In the genomic region with DNA sequence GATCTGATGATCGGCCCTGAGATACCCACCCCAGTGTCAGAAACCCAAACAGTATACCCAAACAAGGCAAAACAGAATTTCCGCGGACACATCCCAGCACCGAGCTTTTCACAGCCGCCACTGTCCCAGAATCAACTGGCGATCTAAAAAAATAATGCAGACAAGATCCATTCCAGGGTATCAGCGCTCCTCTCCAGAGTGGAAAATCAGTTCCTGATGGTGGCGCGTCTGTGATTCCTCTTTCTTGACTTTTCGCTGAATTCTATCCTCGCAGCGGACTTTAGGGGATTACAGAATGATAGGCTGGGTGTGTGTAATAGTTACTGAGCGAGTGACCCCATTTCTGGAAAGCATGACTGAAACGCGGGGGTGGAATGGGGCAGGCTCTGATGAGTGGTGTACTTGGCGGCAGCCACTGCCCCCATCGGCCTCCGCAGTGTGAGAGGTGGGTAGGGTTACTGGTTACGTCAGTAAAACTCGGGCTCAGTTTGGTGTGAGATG, we compare ENCODE assay signal across 8 mouse cellular contexts. TPM values are rescaled to one million over a fixed set of nuclear protein-coding genes. Genes with fewer than 3 reads are reported as not detected.
DNase-seq lines count a peak whose midpoint lies in the region; ATAC-seq and TF ChIP-seq lines count a peak whose summit lies in the region.

No protein-coding gene starts in this region.

- peak; percentile 34 for TF ChIP-seq POLR2A in myocyte (IDR thresholded peaks at IDR 0.05; ENCODE audit: insufficient read length, low read depth)

- WGBS in embryonic facial prominence, embryonic 14.5 days = 24% methylated on average over 20 of the region's 20 CpGs
- WGBS in heart, embryonic 10.5 days = 17% methylated on average over 20 of the region's 20 CpGs
- 6% methylated on average over 20 of the region's 20 CpGs for WGBS in liver, embryonic 12.5 days (ENCODE audit: insufficient replicate concordance)
- 20% methylated on average over 20 of the region's 20 CpGs for WGBS in stomach, embryonic 15.5 days

- peaks cover 52% of the 10 kb centered on the region for H3K79me2 ChIP-seq in myocyte (ENCODE audit: control insufficient read depth, insufficient read depth)

- H3K27ac ChIP-seq in embryonic facial prominence, embryonic 14.5 days (replicated peaks; ENCODE audit: low read depth, low read length) = peak overlapping the region; percentile 89; the same call in 1 of the 2 replicates
- H3K27ac ChIP-seq in heart, embryonic 10.5 days = peak overlapping the region; percentile 90; the same call in 1 of the 2 replicates
- H3K27ac ChIP-seq in liver, embryonic 12.5 days = no peak overlapping the region
- H3K27ac ChIP-seq in stomach, embryonic 15.5 days = peak overlapping the region; percentile 88; the same call in 1 of the 2 replicates

- ATAC-seq in embryonic facial prominence, embryonic 14.5 days (ENCODE audit: low read depth) = no peak; the same call in 1 of the 2 replicates
- ATAC-seq in liver, embryonic 12.5 days = no peak
- no peak for ATAC-seq in stomach, embryonic 15.5 days (ENCODE audit: insufficient read depth, low FRiP score, low read depth)

- no peak overlapping the region for H3ac ChIP-seq in myocyte (ENCODE audit: control insufficient read depth, insufficient read length)

- peak; percentile 53 to 54 for DNase-seq in B cell, adult 2 months
- peak; percentile 43 for DNase-seq in adrenal gland, postnatal 25 days
- peak; percentile 39 for DNase-seq in embryonic facial prominence, embryonic 14.5 days (ENCODE audit: low spot score)
- DNase-seq in heart, embryonic 10.5 days (ENCODE audit: low spot score) = peak; percentile 77
- peak; percentile 23 for DNase-seq in kidney, adult 9 months

- no peaks in the 10 kb centered on the region for H3K36me3 ChIP-seq in embryonic facial prominence, embryonic 14.5 days (ENCODE audit: control insufficient read depth, insufficient read depth, low read length)
- H3K36me3 ChIP-seq in heart, embryonic 10.5 days = no peaks in the 10 kb centered on the region
- no peaks in the 10 kb centered on the region for H3K36me3 ChIP-seq in liver, embryonic 12.5 days
- no peaks in the 10 kb centered on the region for H3K36me3 ChIP-seq in myocyte (ENCODE audit: control insufficient read depth, insufficient read depth)
- H3K36me3 ChIP-seq in stomach, embryonic 15.5 days = no peaks in the 10 kb centered on the region

- H3K9ac ChIP-seq in embryonic facial prominence, embryonic 14.5 days (ENCODE audit: low read depth, low read length) = peak overlapping the region; percentile 74
- H3K9ac ChIP-seq in liver, embryonic 12.5 days = peak overlapping the region; percentile 82
- H3K9ac ChIP-seq in stomach, embryonic 15.5 days = peak overlapping the region; percentile 60

- peak overlapping the region; percentile 60 for H3K4me2 ChIP-seq in embryonic facial prominence, embryonic 14.5 days (ENCODE audit: low read depth, low read length)
- peak overlapping the region; percentile 84 for H3K4me2 ChIP-seq in liver, embryonic 12.5 days
- peak overlapping the region; percentile 39 for H3K4me2 ChIP-seq in myocyte (ENCODE audit: low read depth)
- H3K4me2 ChIP-seq in stomach, embryonic 15.5 days = peak overlapping the region; percentile 54

- H3K27me3 ChIP-seq in embryonic facial prominence, embryonic 14.5 days (replicated peaks; ENCODE audit: control insufficient read depth, insufficient read depth, low read length) = no peaks in the 10 kb centered on the region
- peaks cover 16% of the 10 kb centered on the region; the same call in 1 of the 2 replicates for H3K27me3 ChIP-seq in heart, embryonic 10.5 days (ENCODE audit: insufficient read depth, poor library complexity, severe bottlenecking)
- peaks cover 19% of the 10 kb centered on the region for H3K27me3 ChIP-seq in liver, embryonic 12.5 days (replicated peaks)
- H3K27me3 ChIP-seq in myocyte (ENCODE audit: control insufficient read depth, insufficient read depth, insufficient read length) = no peaks in the 10 kb centered on the region
- no peaks in the 10 kb centered on the region for H3K27me3 ChIP-seq in stomach, embryonic 15.5 days (replicated peaks)

- H3K9me3 ChIP-seq in embryonic facial prominence, embryonic 14.5 days (ENCODE audit: control insufficient read depth, low read length) = no peaks in the 10 kb centered on the region
- H3K9me3 ChIP-seq in heart, embryonic 10.5 days = no peaks in the 10 kb centered on the region
- H3K9me3 ChIP-seq in liver, embryonic 12.5 days (replicated peaks) = no peaks in the 10 kb centered on the region
- no peaks in the 10 kb centered on the region for H3K9me3 ChIP-seq in stomach, embryonic 15.5 days

- peak overlapping the region; percentile 62 for H3K4me3 ChIP-seq in embryonic facial prominence, embryonic 14.5 days (ENCODE audit: low read depth, low read length)
- H3K4me3 ChIP-seq in heart, embryonic 10.5 days = peak overlapping the region; percentile 73
- peak overlapping the region; percentile 74 for H3K4me3 ChIP-seq in liver, embryonic 12.5 days
- peak overlapping the region; percentile 81 for H3K4me3 ChIP-seq in myocyte
- H3K4me3 ChIP-seq in stomach, embryonic 15.5 days (replicated peaks) = peak overlapping the region; percentile 62

- H3K4me1 ChIP-seq in embryonic facial prominence, embryonic 14.5 days (ENCODE audit: control insufficient read depth, insufficient read depth, low read length) = no peaks in the 10 kb centered on the region
- no peaks in the 10 kb centered on the region for H3K4me1 ChIP-seq in heart, embryonic 10.5 days
- H3K4me1 ChIP-seq in liver, embryonic 12.5 days = peaks cover 4% of the 10 kb centered on the region; the same call in 1 of the 2 replicates
- no peaks in the 10 kb centered on the region for H3K4me1 ChIP-seq in stomach, embryonic 15.5 days

TF ChIP-seq in myocyte, 11 proteins besides CTCF, POLR2A, EP300 and RAD21:
- TF ChIP-seq CEBPB (IDR thresholded peaks at IDR 0.05; ENCODE audit: insufficient read depth, poor library complexity, severe bottlenecking) (no peak), TCF12 (IDR thresholded peaks at IDR 0.05; ENCODE audit: insufficient read depth, poor library complexity, severe bottlenecking) (no peak)

RNA-seq across cellular contexts. Expression of a gene that starts 46.9 kb away (rescaled TPM):
- total RNA-seq in adrenal gland, postnatal 25 days (2021) = 56.0 and 57.8 TPM in 2 replicates
- 9.2 and 11.1 TPM in 2 replicates for polyA plus RNA-seq in embryonic facial prominence, embryonic 14.5 days (2014; fragmentation: Nextera tagmentation; extraction: Ambion mirVana)
- 6.5 and 7.0 TPM in 2 replicates for polyA plus RNA-seq in heart, embryonic 10.5 days (2016; fragmentation: Nextera tagmentation; extraction: Ambion mirVana)
- 1.8 and 2.3 TPM in 2 replicates for polyA plus RNA-seq in liver, embryonic 12.5 days (2016; fragmentation: Nextera tagmentation; extraction: Ambion mirVana)
- polyA plus RNA-seq in myocyte (2012; fragmentation: generic; extraction: Trizol) = 10.0 TPM
- 4.3 and 5.3 TPM in 2 replicates for polyA plus RNA-seq in stomach, embryonic 15.5 days (2015; fragmentation: Nextera tagmentation; extraction: Ambion mirVana)

Comparison
In these comparisons a context has a peak if more than half of its experiments do, and no peak if none do; other contexts are left out.
1. DNase-seq: peak in every context shown above with its lines; median percentile 77 in heart, embryonic 10.5 days; 54 in B cell, adult 2 months; 43 in adrenal gland, postnatal 25 days; 39 in embryonic facial prominence, embryonic 14.5 days; 23 in kidney, adult 9 months.